Comparison of ENCODE assay signal across 16 mouse cellular contexts in the genomic region with DNA sequence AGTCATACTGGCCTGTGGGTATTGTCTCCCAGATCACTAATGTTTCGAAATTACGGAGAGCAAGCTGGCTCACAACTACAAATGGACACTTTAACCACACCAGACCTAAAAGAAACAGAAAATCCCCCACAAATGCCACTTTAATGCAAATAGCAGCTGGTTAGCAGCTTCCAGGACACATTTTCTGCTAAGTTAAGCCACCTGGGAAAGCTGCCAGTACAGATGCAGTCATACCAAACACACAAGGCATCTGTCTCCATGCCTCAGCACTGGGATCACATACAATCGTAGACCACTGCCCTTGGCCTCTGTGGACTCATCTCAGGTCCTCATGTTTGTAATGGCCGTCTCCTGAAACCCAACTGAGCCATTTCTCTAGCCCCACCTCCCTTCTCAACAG. TPM values are rescaled to one million over a fixed set of nuclear protein-coding genes. Genes with fewer than 3 reads are reported as not detected.
"Had no signal": no experiment of that assay in that cellular context is flagged by ENCODE, and none has a peak within 500 bp of the region (broad histone marks: within the 10 kb centered on the region; RNA-seq: fewer than 3 reads in every experiment).

No protein-coding gene starts in this region.

- DNase-seq: kidney, adult 8-10 months; layer of hippocampus, postnatal 36 days; lung, adult 18-20 months; thymus, adult 18-20 months; thymus, postnatal 14 days had no signal

- H3K4me2 ChIP-seq: intestine, embryonic 15.5 days; limb, embryonic 12.5 days; midbrain, embryonic 12.5 days had no signal

- H3K9ac ChIP-seq: intestine, embryonic 15.5 days; limb, embryonic 12.5 days; liver, embryonic 14.5 days; midbrain, embryonic 12.5 days had no signal

- H3K4me3 ChIP-seq: intestine, embryonic 15.5 days; limb, embryonic 12.5 days; midbrain, embryonic 12.5 days had no signal

- H3K9me3 ChIP-seq: intestine, embryonic 15.5 days; limb, embryonic 12.5 days; midbrain, embryonic 12.5 days had no signal

- H3K27ac ChIP-seq: intestine, embryonic 15.5 days; limb, embryonic 12.5 days; liver, embryonic 14.5 days; midbrain, embryonic 12.5 days; stomach, postnatal 0 days had no signal

- H3K27me3 ChIP-seq: intestine, embryonic 15.5 days; limb, embryonic 12.5 days; midbrain, embryonic 12.5 days had no signal

- H3K4me1 ChIP-seq: intestine, embryonic 15.5 days; limb, embryonic 12.5 days; midbrain, embryonic 12.5 days had no signal

- ATAC-seq: intestine, embryonic 15.5 days; midbrain, embryonic 16.5 days had no signal

RNA-seq across cellular contexts. Expression of a gene that starts 17.6 kb away (rescaled TPM):
- total RNA-seq: layer of hippocampus, postnatal 36 days; megakaryocyte-erythroid progenitor cell, adult 5-6 weeks had no signal
- polyA plus RNA-seq: liver, embryonic 14.5 days; midbrain, embryonic 16.5 days; neural tube, embryonic 14.5 days had no signal

RNA-seq across cellular contexts. Expression of a gene that starts 42.6 kb away (rescaled TPM):
- total RNA-seq: layer of hippocampus, postnatal 36 days; liver, adult 2 months; megakaryocyte-erythroid progenitor cell, adult 5-6 weeks had no signal
- polyA plus RNA-seq: intestine, embryonic 15.5 days; liver, adult 2 months; liver, embryonic 14.5 days; lung, embryonic 16.5 days; midbrain, embryonic 12.5 days; neural tube, embryonic 14.5 days; small intestine, adult 2 months had no signal
